Mouse (Mus musculus): Measurements from ENCODE around the gene Lalba.
"Not testable (repeated sequence)": the region's sequence is repeated elsewhere in the genome, so short reads cannot be mapped to it uniquely, and the experiment has no call there.

Gene Lalba

GRCm38 (mm10) chr15:98482701-98483100 lies at the start of gene Lalba:
Gene Lalba, minus strand, starts transcription at chr15:98482721.
- no peak for DNase-seq (ENCODE audit: low read depth, low spot score)

GRCm38 (mm10) chr15:98532281-98532680 lies 49.8 kb upstream of the Lalba start:
- no peak for DNase-seq (ENCODE audit: low read depth, low spot score)

- DNase-seq (ENCODE audit: low read depth, low spot score): no peak
Measured at GRCm38 (mm10) chr15:98528066-98528563, 45.6 kb upstream of the Lalba start.

- DNase-seq (ENCODE audit: low read depth, low spot score): no peak
Measured at GRCm38 (mm10) chr15:98527056-98527771, 44.7 kb upstream of the Lalba start.

- DNase-seq (ENCODE audit: low read depth, low spot score): no peak
Measured at GRCm38 (mm10) chr15:98526057-98526456, 43.5 kb upstream of the Lalba start.

GRCm38 (mm10) chr15:98521245-98521644 lies 38.7 kb upstream of the Lalba start:
- no peak for DNase-seq (ENCODE audit: low read depth, low spot score)

GRCm38 (mm10) chr15:98517380-98518355 lies 35.1 kb upstream of the Lalba start:
- DNase-seq (ENCODE audit: low read depth, low spot score): peak; percentile 79

- not testable (repeated sequence) for DNase-seq (ENCODE audit: low read depth, low spot score)
Measured at GRCm38 (mm10) chr15:98514845-98515244, 32.3 kb upstream of the Lalba start.

- DNase-seq (ENCODE audit: low read depth, low spot score): peak; percentile 78
Measured at GRCm38 (mm10) chr15:98514146-98514545, 31.6 kb upstream of the Lalba start.

GRCm38 (mm10) chr15:98513676-98514075 lies 31.2 kb upstream of the Lalba start:
- DNase-seq (ENCODE audit: low read depth, low spot score): peak; percentile 37

GRCm38 (mm10) chr15:98512799-98513321 lies 30.3 kb upstream of the Lalba start:
- peak; percentile 37 for DNase-seq (ENCODE audit: low read depth, low spot score)

GRCm38 (mm10) chr15:98512232-98512631 lies 29.7 kb upstream of the Lalba start:
- DNase-seq (ENCODE audit: low read depth, low spot score): no peak

- peak; percentile 62 for DNase-seq (ENCODE audit: low read depth, low spot score)
Measured at GRCm38 (mm10) chr15:98511386-98511928, 28.9 kb upstream of the Lalba start.

- peak; percentile 94 for DNase-seq (ENCODE audit: low read depth, low spot score)
Measured at GRCm38 (mm10) chr15:98510438-98511385, 28.2 kb upstream of the Lalba start.

GRCm38 (mm10) chr15:98509387-98509786 lies 26.9 kb upstream of the Lalba start:
- DNase-seq (ENCODE audit: low read depth, low spot score): no peak

GRCm38 (mm10) chr15:98507321-98507720 lies 24.8 kb upstream of the Lalba start:
- DNase-seq (ENCODE audit: low read depth, low spot score): no peak

GRCm38 (mm10) chr15:98506253-98506957 lies 23.9 kb upstream of the Lalba start:
- DNase-seq (ENCODE audit: low read depth, low spot score): peak; percentile 35

- DNase-seq (ENCODE audit: low read depth, low spot score): peak; percentile 87
Measured at GRCm38 (mm10) chr15:98504514-98504913, 22.0 kb upstream of the Lalba start.

GRCm38 (mm10) chr15:98503317-98503716 lies 20.8 kb upstream of the Lalba start:
- no peak for DNase-seq (ENCODE audit: low read depth, low spot score)

- no peak for DNase-seq (ENCODE audit: low read depth, low spot score)
Measured at GRCm38 (mm10) chr15:98497631-98498030, 15.1 kb upstream of the Lalba start.

Measured in CD4-positive, CD25-positive, alpha-beta regulatory T cell, adult 2 months (primary cell).